Mouse (Mus musculus) liver, embryonic 12.5 days (tissue): ENCODE measurements around the gene Cryge. TPM values are rescaled to one million over a fixed set of nuclear protein-coding genes. Genes with fewer than 3 reads are reported as not detected.

ENCODE experiments used
- ATAC-seq: fragments of 200-750 bp; cut with Nextera tagmentation; 2 replicates; pipeline ENCODE4 v1.8.0; 2017; ENCODE audit warnings: moderate number of reproducible peaks, mild to moderate bottlenecking, moderate library complexity
- H3K27ac ChIP-seq: fragments of 300-500 bp; sonication (generic); 2 replicates; pipeline ENCODE4 v1.5.1; 2016; ENCODE audit warnings: mild to moderate bottlenecking
- H3K27me3 ChIP-seq: fragments of 300-500 bp; sonication (generic); replicated peaks from 2 replicates; pipeline ENCODE4 v1.6.1; 2016; ENCODE audit warnings: mild to moderate bottlenecking, moderate library complexity
- H3K36me3 ChIP-seq: fragments of 300-500 bp; sonication (generic); 2 replicates; pipeline ENCODE4 v1.6.1; 2016; ENCODE audit warnings: mild to moderate bottlenecking, moderate library complexity
- H3K4me1 ChIP-seq: fragments of 300-500 bp; sonication (generic); 2 replicates; pipeline ENCODE4 v1.6.1; 2016
- H3K4me2 ChIP-seq: fragments of 300-500 bp; sonication (generic); 2 replicates; pipeline ENCODE4 v1.6.1; 2016; ENCODE audit warnings: mild to moderate bottlenecking, moderate library complexity
- H3K4me3 ChIP-seq: fragments of 300-500 bp; sonication (generic); 2 replicates; pipeline ENCODE4 v1.5.1; 2016; ENCODE audit warnings: mild to moderate bottlenecking, moderate library complexity
- H3K9ac ChIP-seq: fragments of 300-500 bp; sonication (generic); 2 replicates; pipeline ENCODE4 v1.6.1; 2016; ENCODE audit warnings: mild to moderate bottlenecking, moderate library complexity
- H3K9me3 ChIP-seq: fragments of 300-500 bp; sonication (generic); replicated peaks from 2 replicates; pipeline ENCODE4 v1.6.1; 2016; ENCODE audit warnings: mild to moderate bottlenecking, moderate library complexity
- WGBS: fragments of 180-500 bp; shearing (Covaris S2); methylation state at CpG from one replicate; pipeline ENCODE4 v1.1.7; 2016; ENCODE audit not compliant: insufficient replicate concordance; 5-methylcytosine and 5-hydroxymethylcytosine counted together
- polyA plus RNA-seq: library from polyadenylated mRNA; unstranded; fragments of >200 nt; fragmentation: Nextera tagmentation; extraction: Ambion mirVana; gene quantifications from 2 replicates; pipeline ENCODE4 v1.2.1, GENCODE M21; 2016

The Cryge gene
- polyA plus RNA-seq, 1 experiment from 2014 or later, result not detected

DNA sequence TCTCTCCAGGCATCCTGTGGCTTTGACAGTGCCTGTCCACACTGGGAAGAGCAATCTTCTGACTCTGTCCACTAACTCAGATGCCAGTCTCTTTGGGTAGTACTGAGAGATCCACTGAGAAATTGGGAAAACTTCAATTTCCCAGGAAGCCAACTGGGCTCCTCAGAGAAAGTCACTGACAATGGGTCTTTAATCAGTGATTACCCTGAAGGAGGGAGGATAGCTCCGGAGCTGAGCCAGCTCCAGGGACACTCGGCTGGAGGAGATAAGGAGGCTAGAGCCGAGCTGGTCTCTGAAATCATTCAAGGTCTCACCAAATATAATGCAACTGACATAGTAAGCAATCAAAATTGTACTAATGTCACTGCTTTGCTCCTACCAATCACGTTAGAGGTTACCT, 46.4 kb downstream of the Cryge start:
- Histone ChIP-seq H3K4me3 (no peak overlapping the region), H3K27ac (no peak overlapping the region), H3K27me3 (no peaks in the 10 kb centered on the region), H3K4me2 (no peak overlapping the region), H3K4me1 (no peaks in the 10 kb centered on the region), H3K36me3 (no peaks in the 10 kb centered on the region), H3K9ac (no peak overlapping the region), H3K9me3 (no peaks in the 10 kb centered on the region)
- no peak for ATAC-seq
- 40% methylated on average over 4 of the region's 4 CpGs for WGBS

Other genes starting within 250 kb of the Cryge start
- gene Plekhm3, start 94.3 kb downstream of the Cryge start, polyA plus RNA-seq, result 3.1 and 3.8 TPM in 2 replicates
- gene Akr1cl, start 18.4 kb downstream of the Cryge start, polyA plus RNA-seq, result not detected in 2 replicates
- not detected in 2 replicates for gene Crygd, start 12.3 kb upstream of the Cryge start, polyA plus RNA-seq
- gene Crygc, start 22.5 kb upstream of the Cryge start, polyA plus RNA-seq, result not detected in 2 replicates
- not detected in 2 replicates for gene Crygb, start 31.1 kb upstream of the Cryge start, polyA plus RNA-seq
- gene Cryga, start 52.2 kb upstream of the Cryge start, polyA plus RNA-seq, result not detected in 2 replicates
- gene Gm28845, start 68.4 kb upstream of the Cryge start, polyA plus RNA-seq, result not detected in 2 replicates
- gene D630023F18Rik, start 72.1 kb upstream of the Cryge start, polyA plus RNA-seq, result 0.10 and 0.33 TPM in 2 replicates
- gene Idh1, start 135.4 kb upstream of the Cryge start, polyA plus RNA-seq, result 77.0 and 77.2 TPM in 2 replicates
- 7.6 TPM in 2 replicates for gene Pikfyve, start 135.5 kb upstream of the Cryge start, polyA plus RNA-seq
- not detected in 2 replicates for gene Pth2r, start 230.9 kb upstream of the Cryge start, polyA plus RNA-seq